Mouse (Mus musculus): Measurements from ENCODE around the gene Uqcr10.

DNA sequence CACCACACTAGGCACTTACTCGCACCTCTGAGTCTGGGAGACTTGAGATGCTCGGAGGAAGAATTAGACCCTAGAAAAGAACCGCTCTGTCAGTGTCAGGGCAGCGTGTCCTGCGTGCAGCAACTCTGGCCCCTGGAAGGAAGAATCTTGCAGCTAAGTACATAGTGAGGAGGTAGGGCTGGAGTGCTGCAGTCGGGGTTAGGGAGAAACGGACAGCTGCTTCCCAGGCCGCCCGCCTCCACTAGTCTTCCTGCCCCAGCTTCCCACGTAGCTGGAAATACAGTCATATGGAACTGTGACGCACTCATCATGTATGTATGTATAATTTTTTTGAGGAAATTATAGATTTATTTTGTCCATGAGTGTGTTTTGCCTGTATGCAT, 41.7 kb downstream of the Uqcr10 start:
- no peak for TF ChIP-seq POLR2A (IDR thresholded peaks at IDR 0.05; ENCODE audit: borderline replicate concordance, low read depth, low read length)
- TF ChIP-seq CTCF (IDR thresholded peaks at IDR 0.05; ENCODE audit: low read depth, low read length), result no peak
